Mouse (Mus musculus) cerebellum, adult 2 months (tissue): ENCODE results near the gene Traf4.

Source experiments
- CTCF ChIP-seq: fragments of 200-500 bp; IDR thresholded peaks from 2 replicates; pipeline ENCODE4 v1.5.1; 2011; ENCODE audit warnings: low read depth, mild to moderate bottlenecking, control low read depth, low read length, moderate library complexity, borderline replicate concordance; ENCODE audit not compliant: insufficient read depth
- POLR2A ChIP-seq: fragments of 200-500 bp; IDR thresholded peaks from 2 replicates; pipeline ENCODE4 v1.6.1; 2011; ENCODE audit warnings: low read length, control low read depth, borderline replicate concordance; ENCODE audit not compliant: insufficient read depth

GRCm38 (mm10) chr11:78155674-78156073, 9.7 kb downstream of the Traf4 start:
- TF ChIP-seq CTCF (no peak), POLR2A (no peak)
